Mouse (Mus musculus) midbrain, embryonic 16.5 days (tissue): ENCODE data around the gene Hcn3. TPM values are rescaled to one million over a fixed set of nuclear protein-coding genes. Genes with fewer than 3 reads are reported as not detected.

Experiments
- ATAC-seq: fragments of 200-750 bp; cut with Nextera tagmentation; 2 replicates; pipeline ENCODE4 v1.8.0; 2017; ENCODE audit warnings: moderate TSS enrichment
- H3K27ac ChIP-seq: fragments of 300-500 bp; sonication (generic); 2 replicates; pipeline ENCODE4 v1.5.1; 2014; ENCODE audit warnings: mild to moderate bottlenecking, low read length, mixed read lengths
- H3K27me3 ChIP-seq: fragments of 300-500 bp; sonication (generic); 2 replicates; pipeline ENCODE4 v1.6.1; 2014; ENCODE audit warnings: low read depth, low read length, mixed read lengths; ENCODE audit not compliant: control insufficient read depth, insufficient read depth
- H3K36me3 ChIP-seq: fragments of 300-500 bp; sonication (generic); 2 replicates; pipeline ENCODE4 v1.6.1; 2014; ENCODE audit warnings: mild to moderate bottlenecking, low read length, moderate library complexity, mixed read lengths; ENCODE audit not compliant: control insufficient read depth, insufficient read depth
- H3K4me1 ChIP-seq: fragments of 300-500 bp; sonication (generic); 2 replicates; pipeline ENCODE4 v1.6.1; 2014; ENCODE audit warnings: mild to moderate bottlenecking, low read length, mixed read lengths; ENCODE audit not compliant: control insufficient read depth, insufficient read depth
- H3K4me2 ChIP-seq: fragments of 300-500 bp; sonication (generic); 2 replicates; pipeline ENCODE4 v1.6.1; 2014; ENCODE audit warnings: mild to moderate bottlenecking, low read length, mixed read lengths
- H3K4me3 ChIP-seq: fragments of 300-500 bp; sonication (generic); 2 replicates; pipeline ENCODE4 v1.5.1; 2014; ENCODE audit warnings: low read depth, mild to moderate bottlenecking, low read length, moderate library complexity, mixed read lengths
- H3K9ac ChIP-seq: fragments of 300-500 bp; sonication (generic); 2 replicates; pipeline ENCODE4 v1.6.1; 2014; ENCODE audit warnings: low read depth, low read length, mixed read lengths
- H3K9me3 ChIP-seq: fragments of 300-500 bp; sonication (generic); replicated peaks from 2 replicates; pipeline ENCODE4 v1.6.1; 2014; ENCODE audit warnings: mild to moderate bottlenecking, low read length, mixed read lengths; ENCODE audit not compliant: control insufficient read depth, poor library complexity, severe bottlenecking
- WGBS: fragments of 180-500 bp; shearing (Covaris S2); extraction: QIAGEN DNeasy Blood & Tissue Kit; methylation state at CpG from one replicate; pipeline ENCODE4 v1.1.7; 2014; 5-methylcytosine and 5-hydroxymethylcytosine counted together
- polyA plus RNA-seq: library from polyadenylated mRNA; unstranded; fragments of >200 nt; fragmentation: Nextera tagmentation; extraction: Ambion mirVana; gene quantifications from 2 replicates; pipeline ENCODE4 v1.2.1, GENCODE M21; 2015

The Hcn3 gene
- polyA plus RNA-seq, 1 experiment from 2014 or later: 65.9 TPM

- WGBS: 13% methylated on average over 7 of the region's 7 CpGs
- no peaks in the 10 kb centered on the region for H3K36me3 ChIP-seq
- no peaks in the 10 kb centered on the region for H3K27me3 ChIP-seq
Observed at GRCm38 (mm10) chr3:89158651-89159050, 1.3 kb downstream of the Hcn3 start.

GRCm38 (mm10) chr3:89156951-89157350, 3.0 kb downstream of the Hcn3 start:
- WGBS: 91% methylated on average over 8 of the region's 8 CpGs
- ATAC-seq: no peak
- peaks cover 16% of the 10 kb centered on the region for H3K4me1 ChIP-seq

More at GRCm38 (mm10) chr3:89158651-89159050, 1.3 kb downstream of the Hcn3 start:
- Histone ChIP-seq H3K9ac (peak overlapping the region; percentile 87), H3K4me3 (peak overlapping the region; percentile 92), H3K9me3 (no peaks in the 10 kb centered on the region), H3K27ac (peak overlapping the region; percentile 76; the same call in 1 of the 2 replicates), H3K4me2 (peak overlapping the region; percentile 80), H3K4me1 (peaks cover 16% of the 10 kb centered on the region)
- peak; percentile 26; the same call in 1 of the 2 replicates for ATAC-seq

GRCm38 (mm10) chr3:89152084-89152835, 7.7 kb downstream of the Hcn3 start:
- H3K27me3 ChIP-seq: no peaks in the 10 kb centered on the region
- H3K4me2 ChIP-seq: no peak overlapping the region
- H3K9me3 ChIP-seq: no peaks in the 10 kb centered on the region
- no peak overlapping the region for H3K9ac ChIP-seq
- WGBS: 68% methylated on average over 17 of the region's 17 CpGs
- ATAC-seq: no peak
- no peak overlapping the region for H3K27ac ChIP-seq
- peaks cover 9% of the 10 kb centered on the region; the same call in 1 of the 2 replicates for H3K36me3 ChIP-seq
- no peak overlapping the region for H3K4me3 ChIP-seq
- no peaks in the 10 kb centered on the region for H3K4me1 ChIP-seq

More at GRCm38 (mm10) chr3:89156951-89157350, 3.0 kb downstream of the Hcn3 start:
- Histone ChIP-seq H3K27me3 (no peaks in the 10 kb centered on the region), H3K27ac (no peak overlapping the region), H3K36me3 (peaks cover 4% of the 10 kb centered on the region; the same call in 1 of the 2 replicates), H3K9me3 (no peaks in the 10 kb centered on the region), H3K9ac (no peak overlapping the region), H3K4me2 (no peak overlapping the region), H3K4me3 (no peak overlapping the region)

- Histone ChIP-seq H3K4me2 (no peak overlapping the region), H3K27ac (no peak overlapping the region), H3K9ac (no peak overlapping the region), H3K27me3 (no peaks in the 10 kb centered on the region), H3K4me3 (no peak overlapping the region), H3K9me3 (no peaks in the 10 kb centered on the region), H3K4me1 (no peaks in the 10 kb centered on the region), H3K36me3 (peaks cover 9% of the 10 kb centered on the region; the same call in 1 of the 2 replicates)
- ATAC-seq: no peak
- 75% methylated on average over 14 of the region's 14 CpGs for WGBS
Observed at GRCm38 (mm10) chr3:89148567-89148966, 11.4 kb downstream of the Hcn3 start.

GRCm38 (mm10) chr3:89147979-89148311, 12.1 kb downstream of the Hcn3 start:
- Histone ChIP-seq H3K4me2 (no peak overlapping the region), H3K9ac (no peak overlapping the region), H3K9me3 (no peaks in the 10 kb centered on the region), H3K27me3 (no peaks in the 10 kb centered on the region), H3K27ac (no peak overlapping the region), H3K36me3 (peaks cover 9% of the 10 kb centered on the region; the same call in 1 of the 2 replicates), H3K4me1 (no peaks in the 10 kb centered on the region), H3K4me3 (no peak overlapping the region)
- ATAC-seq: no peak
- WGBS: 10% methylated on average over 15 of the region's 15 CpGs

- 28% methylated on average over 26 of the region's 26 CpGs for WGBS
- Histone ChIP-seq H3K9ac (no peak overlapping the region), H3K4me2 (no peak overlapping the region), H3K9me3 (no peaks in the 10 kb centered on the region), H3K4me3 (no peak overlapping the region), H3K4me1 (no peaks in the 10 kb centered on the region), H3K36me3 (peaks cover 5% of the 10 kb centered on the region; the same call in 1 of the 2 replicates), H3K27me3 (no peaks in the 10 kb centered on the region), H3K27ac (no peak overlapping the region)
- 0 out of 2 replicates have a peak, but pooled peaks have one; percentile 29 for ATAC-seq
Observed at GRCm38 (mm10) chr3:89147101-89147978, 12.7 kb downstream of the Hcn3 start.

- Histone ChIP-seq H3K36me3 (0 out of 2 replicates have a peak, but pooled peaks cover 3% of the 10 kb centered on the region), H3K4me2 (no peak overlapping the region), H3K4me1 (no peaks in the 10 kb centered on the region), H3K27ac (no peak overlapping the region), H3K9me3 (no peaks in the 10 kb centered on the region), H3K9ac (no peak overlapping the region), H3K27me3 (no peaks in the 10 kb centered on the region), H3K4me3 (no peak overlapping the region)
- WGBS: 20% methylated on average over 8 of the region's 8 CpGs
- ATAC-seq: 0 out of 2 replicates have a peak, but pooled peaks have one; percentile 5
Observed at GRCm38 (mm10) chr3:89145566-89145965, 14.4 kb downstream of the Hcn3 start.

- Histone ChIP-seq H3K9me3 (no peaks in the 10 kb centered on the region), H3K27ac (no peak overlapping the region), H3K9ac (no peak overlapping the region), H3K36me3 (0 out of 2 replicates have a peak, but pooled peaks cover 3% of the 10 kb centered on the region), H3K4me1 (no peaks in the 10 kb centered on the region), H3K4me2 (no peak overlapping the region), H3K4me3 (no peak overlapping the region), H3K27me3 (no peaks in the 10 kb centered on the region)
- no peak for ATAC-seq
- 83% methylated on average over 10 of the region's 10 CpGs for WGBS
Observed at GRCm38 (mm10) chr3:89144821-89145220, 15.2 kb downstream of the Hcn3 start.
